Mouse (Mus musculus) hindbrain, embryonic 15.5 days (tissue): ENCODE measurements around the gene Grm8. TPM values are rescaled to one million over a fixed set of nuclear protein-coding genes. Genes with fewer than 3 reads are reported as not detected.

ENCODE experiments used
- ATAC-seq: fragments of 200-750 bp; cut with Nextera tagmentation; 2 replicates; pipeline ENCODE4 v1.8.0; 2017; ENCODE audit warnings: low read depth, moderate number of reproducible peaks, moderate TSS enrichment; ENCODE audit not compliant: low FRiP score
- H3K27ac ChIP-seq: fragments of 300-500 bp; sonication (generic); replicated peaks from 2 replicates; pipeline ENCODE4 v1.5.1; 2015; ENCODE audit warnings: mild to moderate bottlenecking, inconsistent platforms
- H3K27me3 ChIP-seq: fragments of 300-500 bp; sonication (generic); 2 replicates; pipeline ENCODE4 v1.6.1; 2015; ENCODE audit warnings: control low read depth, inconsistent platforms
- H3K36me3 ChIP-seq: fragments of 300-500 bp; sonication (generic); 2 replicates; pipeline ENCODE4 v1.6.1; 2015; ENCODE audit warnings: control low read depth, inconsistent platforms
- H3K4me1 ChIP-seq: fragments of 300-500 bp; sonication (generic); replicated peaks from 2 replicates; pipeline ENCODE4 v1.6.1; 2015; ENCODE audit warnings: control low read depth, inconsistent platforms
- H3K4me2 ChIP-seq: fragments of 300-500 bp; sonication (generic); 2 replicates; pipeline ENCODE4 v1.6.1; 2015; ENCODE audit warnings: moderate library complexity, mild to moderate bottlenecking, inconsistent platforms
- H3K4me3 ChIP-seq: fragments of 300-500 bp; sonication (generic); 2 replicates; pipeline ENCODE4 v1.5.1; 2015; ENCODE audit warnings: mild to moderate bottlenecking, inconsistent platforms
- H3K9ac ChIP-seq: fragments of 300-500 bp; sonication (generic); 2 replicates; pipeline ENCODE4 v1.6.1; 2015; ENCODE audit warnings: inconsistent platforms
- H3K9me3 ChIP-seq: fragments of 300-500 bp; sonication (generic); 2 replicates; pipeline ENCODE4 v1.6.1; 2016; ENCODE audit warnings: control low read depth, inconsistent platforms
- WGBS: fragments of 180-500 bp; shearing (Covaris S2); methylation state at CpG from one replicate; pipeline ENCODE4 v1.1.7; 2015; 5-methylcytosine and 5-hydroxymethylcytosine counted together
- polyA plus RNA-seq: library from polyadenylated mRNA; unstranded; fragments of >200 nt; fragmentation: Nextera tagmentation; extraction: Ambion mirVana; gene quantifications from 2 replicates; pipeline ENCODE4 v1.2.1, GENCODE M21; 2015

Grm8 gene
- polyA plus RNA-seq, 1 experiment from 2014 or later, result 11.3 TPM

DNA sequence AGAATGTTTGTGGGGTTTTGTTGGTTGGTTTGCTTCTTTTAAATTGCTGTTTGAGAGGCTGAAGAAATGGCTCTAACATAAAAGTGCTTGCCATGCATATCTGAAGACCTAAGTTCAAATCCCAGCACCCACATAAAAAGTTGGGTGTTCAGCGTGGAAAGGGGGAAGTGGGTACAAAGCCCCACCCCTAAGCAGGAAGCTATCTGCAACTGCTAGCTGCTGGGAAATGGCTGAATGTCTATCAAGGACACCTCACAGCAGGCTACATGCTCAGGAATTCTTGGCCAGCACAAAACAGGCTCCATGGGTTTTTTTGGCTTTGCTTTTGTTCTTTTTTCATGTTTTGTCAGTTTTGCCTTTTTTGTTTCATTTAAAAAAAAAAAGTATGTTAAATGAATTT, 20.1 kb downstream of the Grm8 start:
- Histone ChIP-seq H3K36me3 (no peaks in the 10 kb centered on the region), H3K9ac (no peak overlapping the region), H3K9me3 (no peaks in the 10 kb centered on the region), H3K4me1 (no peaks in the 10 kb centered on the region), H3K27ac (no peak overlapping the region), H3K4me3 (no peak overlapping the region), H3K27me3 (no peaks in the 10 kb centered on the region), H3K4me2 (no peak overlapping the region)
- ATAC-seq, result no peak
- WGBS, result 82% methylated on average over 1 of the region's 1 CpGs

GRCm38 (mm10) chr6:28111551-28111950, 23.4 kb downstream of the Grm8 start:
- whole genome bisulfite sequencing, result 88% methylated on average over 8 of the region's 8 CpGs
- no peak for ATAC-seq
- Histone ChIP-seq H3K4me3 (no peak overlapping the region), H3K4me2 (no peak overlapping the region), H3K36me3 (no peaks in the 10 kb centered on the region), H3K9ac (no peak overlapping the region), H3K27me3 (no peaks in the 10 kb centered on the region), H3K9me3 (no peaks in the 10 kb centered on the region), H3K27ac (no peak overlapping the region), H3K4me1 (no peaks in the 10 kb centered on the region)

- Histone ChIP-seq H3K4me3 (no peak overlapping the region), H3K9me3 (no peaks in the 10 kb centered on the region), H3K9ac (no peak overlapping the region), H3K4me1 (no peaks in the 10 kb centered on the region), H3K36me3 (no peaks in the 10 kb centered on the region), H3K4me2 (no peak overlapping the region), H3K27ac (no peak overlapping the region), H3K27me3 (no peaks in the 10 kb centered on the region)
- ATAC-seq, result no peak
- 38% methylated on average over 9 of the region's 9 CpGs for WGBS
Observed at GRCm38 (mm10) chr6:28102608-28103316, 32.2 kb downstream of the Grm8 start.

- Histone ChIP-seq H3K4me3 (no peak overlapping the region), H3K27ac (no peak overlapping the region), H3K9me3 (no peaks in the 10 kb centered on the region), H3K4me2 (no peak overlapping the region), H3K36me3 (no peaks in the 10 kb centered on the region), H3K4me1 (no peaks in the 10 kb centered on the region), H3K9ac (no peak overlapping the region), H3K27me3 (no peaks in the 10 kb centered on the region)
- ATAC-seq, result no peak
- 90% methylated on average over 3 of the region's 3 CpGs for whole genome bisulfite sequencing
Observed at GRCm38 (mm10) chr6:28100001-28100400, 35.0 kb downstream of the Grm8 start.

- no peak overlapping the region for H3K9ac ChIP-seq
- H3K27me3 ChIP-seq, result no peaks in the 10 kb centered on the region
- no peaks in the 10 kb centered on the region for H3K36me3 ChIP-seq
- H3K4me3 ChIP-seq, result no peak overlapping the region
- H3K4me2 ChIP-seq, result no peak overlapping the region
- 89% methylated on average over 6 of the region's 6 CpGs for WGBS
- H3K4me1 ChIP-seq, result no peaks in the 10 kb centered on the region
- H3K27ac ChIP-seq, result no peak overlapping the region
- H3K9me3 ChIP-seq, result no peaks in the 10 kb centered on the region
- no peak for ATAC-seq
Observed at GRCm38 (mm10) chr6:28092511-28092910, 42.5 kb downstream of the Grm8 start.

- H3K9me3 ChIP-seq, result no peaks in the 10 kb centered on the region
- no peaks in the 10 kb centered on the region for H3K36me3 ChIP-seq
- H3K4me2 ChIP-seq, result no peak overlapping the region
- H3K4me3 ChIP-seq, result no peak overlapping the region
- ATAC-seq, result no peak
- H3K9ac ChIP-seq, result no peak overlapping the region
- H3K27ac ChIP-seq, result no peak overlapping the region
- WGBS, result 84% methylated on average over 3 of the region's 3 CpGs
- H3K27me3 ChIP-seq, result no peaks in the 10 kb centered on the region
- H3K4me1 ChIP-seq, result no peaks in the 10 kb centered on the region
Observed at GRCm38 (mm10) chr6:28091836-28092235, 43.1 kb downstream of the Grm8 start.

- no peak for ATAC-seq
- H3K9me3 ChIP-seq, result no peaks in the 10 kb centered on the region
- H3K4me1 ChIP-seq, result no peaks in the 10 kb centered on the region
- no peak overlapping the region for H3K4me2 ChIP-seq
- no peaks in the 10 kb centered on the region for H3K36me3 ChIP-seq
- no peaks in the 10 kb centered on the region for H3K27me3 ChIP-seq
- H3K4me3 ChIP-seq, result no peak overlapping the region
- no peak overlapping the region for H3K9ac ChIP-seq
- H3K27ac ChIP-seq, result no peak overlapping the region
Observed at GRCm38 (mm10) chr6:28090981-28091380, 44.0 kb downstream of the Grm8 start.

GRCm38 (mm10) chr6:28075534-28075933, 59.4 kb downstream of the Grm8 start:
- Histone ChIP-seq H3K4me1 (no peaks in the 10 kb centered on the region), H3K27ac (no peak overlapping the region), H3K9ac (no peak overlapping the region), H3K4me2 (no peak overlapping the region), H3K9me3 (no peaks in the 10 kb centered on the region), H3K4me3 (no peak overlapping the region), H3K36me3 (no peaks in the 10 kb centered on the region), H3K27me3 (no peaks in the 10 kb centered on the region)
- no peak for ATAC-seq
- 71% methylated on average over 3 of the region's 3 CpGs for whole genome bisulfite sequencing

- no peak overlapping the region for H3K4me2 ChIP-seq
- ATAC-seq, result no peak
Observed at GRCm38 (mm10) chr6:28074470-28074869, 60.5 kb downstream of the Grm8 start.

DNA sequence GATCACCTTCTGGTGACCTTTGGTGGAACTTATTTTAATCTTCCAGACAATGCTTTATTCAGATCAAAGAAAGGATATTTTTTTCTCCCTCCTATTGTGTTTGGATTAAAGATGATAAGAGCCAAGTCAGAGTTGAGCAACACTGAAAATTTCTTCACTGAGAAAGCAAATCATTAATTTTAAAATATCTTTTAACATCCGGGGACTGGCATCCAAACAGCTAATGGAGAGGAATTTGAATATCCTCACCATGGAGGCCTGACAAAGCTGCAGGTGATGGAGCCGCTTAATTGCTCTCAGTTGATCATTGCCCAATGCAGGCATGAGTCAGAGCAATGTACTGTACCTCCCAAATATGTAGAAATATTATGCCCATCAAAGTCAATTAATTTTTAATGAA, 83.0 kb downstream of the Grm8 start:
- WGBS, result 76% methylated on average over 2 of the region's 2 CpGs
- no peak for ATAC-seq
- H3K9ac ChIP-seq, result no peak overlapping the region
- H3K9me3 ChIP-seq, result no peaks in the 10 kb centered on the region
- no peaks in the 10 kb centered on the region for H3K27me3 ChIP-seq
- no peaks in the 10 kb centered on the region for H3K36me3 ChIP-seq
- no peaks in the 10 kb centered on the region for H3K4me1 ChIP-seq
- H3K27ac ChIP-seq, result no peak overlapping the region
- H3K4me2 ChIP-seq, result no peak overlapping the region
- H3K4me3 ChIP-seq, result no peak overlapping the region

More at GRCm38 (mm10) chr6:28074470-28074869, 60.5 kb downstream of the Grm8 start:
- Histone ChIP-seq H3K36me3 (no peaks in the 10 kb centered on the region), H3K27me3 (no peaks in the 10 kb centered on the region), H3K4me3 (no peak overlapping the region), H3K9ac (no peak overlapping the region), H3K9me3 (no peaks in the 10 kb centered on the region), H3K4me1 (no peaks in the 10 kb centered on the region), H3K27ac (no peak overlapping the region)
- WGBS, result 41% methylated on average over 3 of the region's 3 CpGs

GRCm38 (mm10) chr6:28042339-28042738, 92.6 kb downstream of the Grm8 start:
- no peak overlapping the region for H3K4me2 ChIP-seq
- H3K9me3 ChIP-seq, result no peaks in the 10 kb centered on the region
- no peaks in the 10 kb centered on the region for H3K4me1 ChIP-seq
- ATAC-seq, result no peak
- no peak overlapping the region for H3K4me3 ChIP-seq
- WGBS, result 88% methylated on average over 3 of the region's 3 CpGs
- no peak overlapping the region for H3K27ac ChIP-seq
- no peaks in the 10 kb centered on the region for H3K36me3 ChIP-seq
- no peak overlapping the region for H3K9ac ChIP-seq
- no peaks in the 10 kb centered on the region for H3K27me3 ChIP-seq

- 95% methylated on average over 1 of the region's 1 CpGs for WGBS
- no peak for ATAC-seq
Observed at GRCm38 (mm10) chr6:28040815-28041214, 94.2 kb downstream of the Grm8 start.

GRCm38 (mm10) chr6:28032006-28032405, 103.0 kb downstream of the Grm8 start:
- Histone ChIP-seq H3K9ac (no peak overlapping the region), H3K27ac (no peak overlapping the region), H3K4me2 (no peak overlapping the region), H3K36me3 (no peaks in the 10 kb centered on the region), H3K9me3 (no peaks in the 10 kb centered on the region), H3K27me3 (no peaks in the 10 kb centered on the region), H3K4me1 (no peaks in the 10 kb centered on the region), H3K4me3 (no peak overlapping the region)
- ATAC-seq, result no peak
- WGBS, result 89% methylated on average over 4 of the region's 4 CpGs

More at GRCm38 (mm10) chr6:28040815-28041214, 94.2 kb downstream of the Grm8 start:
- Histone ChIP-seq H3K9me3 (no peaks in the 10 kb centered on the region), H3K4me3 (no peak overlapping the region), H3K27me3 (no peaks in the 10 kb centered on the region), H3K27ac (no peak overlapping the region), H3K4me1 (no peaks in the 10 kb centered on the region), H3K36me3 (no peaks in the 10 kb centered on the region), H3K4me2 (no peak overlapping the region), H3K9ac (no peak overlapping the region)
